Mouse (Mus musculus) thymus, postnatal 14 days (tissue): Measurements from ENCODE around the gene Mxi1.

Source experiments
- DNase-seq: peaks from one replicate; pipeline ENCODE4 v3.0.0; 2021

Mxi1 gene

GRCm38 (mm10) chr19:53303382-53303781 lies 6.9 kb upstream of the Mxi1 start:
- DNase-seq, result no peak

GRCm38 (mm10) chr19:53305621-53306020 lies 4.7 kb upstream of the Mxi1 start:
- no peak for DNase-seq

DNA sequence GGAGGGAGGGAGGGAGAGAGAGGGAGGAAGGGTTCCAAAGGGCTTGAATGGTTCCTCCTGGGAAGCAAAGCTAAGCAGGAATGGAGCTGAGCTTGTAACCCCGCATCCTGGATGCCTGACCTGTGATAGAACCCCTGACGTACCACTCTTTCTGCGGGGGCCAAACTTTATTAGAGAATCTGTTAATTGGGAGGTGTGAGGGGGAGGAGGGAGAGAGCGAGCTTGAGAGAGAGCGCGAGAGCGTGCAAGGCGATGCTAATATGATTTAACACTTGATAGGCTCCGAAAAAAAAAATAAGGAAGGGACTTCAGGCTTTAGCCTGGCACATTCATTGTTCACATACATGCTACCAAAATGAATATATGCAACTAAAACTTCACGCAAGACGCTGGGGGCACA lies 3.6 kb upstream of the Mxi1 start:
- no peak for DNase-seq

DNA sequence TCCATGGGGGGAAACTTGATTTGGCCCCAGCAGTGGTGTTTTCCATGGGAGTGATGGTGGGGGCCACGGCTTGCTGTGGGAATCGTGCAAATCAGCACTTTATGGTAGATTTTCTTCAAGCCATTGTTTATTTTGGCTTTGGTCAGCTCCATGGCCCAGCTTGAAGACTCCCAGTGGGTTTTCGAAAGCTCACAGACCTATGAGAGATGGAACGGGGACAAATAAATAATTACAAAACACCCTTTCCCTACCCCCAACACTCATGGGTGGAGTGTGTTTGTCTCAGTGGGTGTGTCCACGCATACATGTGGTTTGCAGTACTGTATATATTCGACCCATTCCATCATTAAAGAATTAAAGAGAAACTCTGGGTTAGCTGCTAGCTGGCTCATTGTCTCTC lies 3.1 kb upstream of the Mxi1 start:
- DNase-seq, result no peak

DNA sequence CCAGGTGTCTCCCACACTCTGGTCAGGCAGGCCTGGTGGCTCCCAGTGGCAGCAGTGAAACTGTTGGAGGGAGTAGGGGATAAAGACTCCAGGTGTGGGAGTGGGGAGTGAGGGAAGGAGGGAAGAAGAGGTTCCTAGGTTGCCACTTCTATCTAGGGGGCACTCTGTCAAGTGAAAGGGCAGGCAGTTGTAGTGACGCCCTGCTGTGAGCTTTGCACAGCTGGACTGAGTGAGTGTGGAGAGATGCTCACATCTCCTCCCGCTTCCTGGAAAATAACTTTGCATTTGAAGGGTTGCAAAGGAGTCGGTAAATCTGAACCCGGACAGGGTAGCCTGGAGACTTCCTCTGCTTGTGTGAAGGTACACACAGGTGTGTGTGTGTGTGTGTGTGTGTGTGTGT lies 687 bp upstream of the Mxi1 start:
- no peak for DNase-seq

- peak; percentile 60 for DNase-seq
These were observed 629 bp downstream of the Mxi1 start for GRCm38 (mm10) chr19:53310771-53311523.

DNA sequence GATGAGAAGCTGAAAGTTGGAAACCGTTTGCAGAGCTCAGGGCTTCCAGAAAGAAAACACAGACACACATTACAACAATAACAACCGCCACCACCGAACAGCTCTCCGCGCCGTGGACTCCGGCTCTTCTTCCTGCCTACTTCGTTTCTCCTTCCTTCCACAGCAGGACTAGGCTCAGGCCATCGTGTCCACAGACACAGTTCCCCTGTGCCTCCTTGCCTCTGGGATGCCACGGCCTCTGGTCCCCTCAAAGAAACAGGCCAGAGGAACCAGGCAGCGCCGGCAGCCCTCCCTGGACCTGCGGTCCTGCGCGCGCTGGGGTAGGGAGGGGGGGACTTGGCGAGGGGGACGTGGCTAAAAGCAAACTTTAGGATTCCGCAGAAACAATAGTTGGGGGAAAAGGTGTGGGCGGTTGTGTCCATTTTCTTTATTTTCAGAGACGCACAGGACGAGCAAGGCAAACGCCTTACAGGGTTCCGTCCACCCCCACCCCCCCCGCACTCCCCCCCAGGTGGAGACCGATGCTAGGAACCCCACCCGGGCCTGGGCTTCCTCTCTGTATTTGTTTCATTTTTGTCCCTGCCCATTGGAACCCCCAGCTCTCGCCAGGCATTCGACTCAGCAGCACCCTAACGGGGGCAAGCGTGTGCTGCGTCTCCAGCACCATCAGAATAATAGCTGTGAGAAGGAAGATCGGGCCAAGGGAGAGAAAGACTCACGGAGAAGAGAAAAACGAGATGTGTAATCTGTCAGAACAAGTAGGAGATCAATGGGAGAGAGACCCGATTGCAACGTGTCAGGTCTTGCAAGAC lies 1.4 kb downstream of the Mxi1 start:
- peak; percentile 45 for DNase-seq

- DNase-seq, result peak; percentile 54
These were observed 2.1 kb downstream of the Mxi1 start for GRCm38 (mm10) chr19:53312336-53312871.

DNA sequence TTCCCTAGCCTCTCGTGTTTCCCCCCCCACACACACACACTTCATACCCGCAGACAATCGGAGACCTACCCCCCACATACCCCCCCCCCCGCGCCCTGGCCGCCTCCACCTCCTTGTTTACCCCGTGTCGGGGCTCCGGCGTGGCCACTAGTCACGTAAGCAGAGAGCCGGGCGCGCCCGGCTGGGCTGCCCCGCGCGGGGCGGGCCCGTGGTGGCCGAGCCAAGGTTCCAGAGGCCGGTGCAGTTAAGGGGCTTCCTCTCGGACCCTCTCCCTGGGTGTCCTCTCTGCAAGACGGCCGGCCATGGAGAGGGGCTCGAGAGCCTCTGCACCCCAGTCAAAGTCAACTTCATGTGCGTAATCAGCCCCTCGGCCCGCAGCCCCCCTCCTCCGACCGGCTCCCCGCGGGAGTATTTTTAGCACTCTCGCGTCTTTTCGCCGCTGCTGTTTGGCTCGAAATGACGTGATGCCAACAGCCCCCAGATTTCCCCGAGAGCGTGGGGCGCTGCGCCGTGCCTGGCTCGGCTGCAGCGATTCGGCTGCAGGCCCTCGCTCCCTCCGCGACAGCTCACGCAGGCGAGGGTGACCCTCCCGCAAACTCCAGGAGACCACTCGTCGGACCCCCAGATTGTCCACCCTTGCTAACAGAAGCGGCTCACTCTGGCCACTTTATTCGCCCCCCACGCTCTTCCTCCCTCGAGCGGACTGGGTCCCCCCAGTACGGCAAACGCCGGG lies 2.8 kb downstream of the Mxi1 start:
- DNase-seq, result peak; percentile 74

DNA sequence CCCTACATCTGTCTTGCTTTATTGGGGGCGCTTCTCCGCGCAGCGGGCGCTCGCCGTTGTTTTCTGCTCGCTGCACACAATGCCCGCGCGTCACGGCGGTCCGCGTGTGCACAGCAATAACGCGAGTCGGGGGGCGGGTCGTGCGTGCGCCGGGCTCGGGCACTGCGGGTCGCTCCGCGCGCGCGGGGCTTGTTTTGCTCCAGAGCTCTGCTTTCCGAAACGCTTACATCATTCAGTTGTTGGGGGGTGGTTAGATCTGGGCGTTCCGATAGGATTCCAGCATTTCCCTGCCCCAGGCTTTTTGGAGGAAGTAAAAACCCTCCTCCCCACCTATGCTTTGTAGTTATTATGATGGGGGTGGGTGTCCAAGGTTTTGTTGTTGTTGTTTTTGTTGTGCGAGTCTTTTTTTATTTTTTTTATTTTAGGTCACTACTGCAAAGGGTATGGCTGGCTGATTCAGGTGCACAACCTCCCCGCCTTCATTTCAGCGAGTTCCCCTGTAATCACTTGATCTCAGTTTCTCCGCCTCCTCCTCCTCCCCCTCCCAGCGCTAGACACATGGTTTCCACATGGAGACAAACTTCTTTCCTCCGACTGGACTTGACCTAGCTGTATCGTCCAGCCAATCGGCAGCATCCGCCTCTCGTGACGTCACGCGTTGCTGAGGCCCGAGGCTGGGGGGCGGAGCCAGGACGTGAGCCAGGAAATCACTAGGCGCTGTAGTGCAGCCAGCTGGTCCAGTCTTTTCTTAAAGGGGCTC lies 3.5 kb downstream of the Mxi1 start:
- DNase-seq, result peak; percentile 97

- DNase-seq, result no peak
These were observed 4.4 kb downstream of the Mxi1 start for GRCm38 (mm10) chr19:53314530-53315208.

- DNase-seq, result no peak
These were observed 4.9 kb downstream of the Mxi1 start for GRCm38 (mm10) chr19:53315209-53315654.

- DNase-seq, result no peak
These were observed 5.8 kb downstream of the Mxi1 start for GRCm38 (mm10) chr19:53316105-53316504.

- DNase-seq, result no peak
These were observed 6.6 kb downstream of the Mxi1 start for GRCm38 (mm10) chr19:53316963-53317362.

- no peak for DNase-seq
These were observed 8.1 kb downstream of the Mxi1 start for GRCm38 (mm10) chr19:53318143-53319132.

GRCm38 (mm10) chr19:53320264-53321110 lies 10.2 kb downstream of the Mxi1 start:
- DNase-seq, result no peak

DNA sequence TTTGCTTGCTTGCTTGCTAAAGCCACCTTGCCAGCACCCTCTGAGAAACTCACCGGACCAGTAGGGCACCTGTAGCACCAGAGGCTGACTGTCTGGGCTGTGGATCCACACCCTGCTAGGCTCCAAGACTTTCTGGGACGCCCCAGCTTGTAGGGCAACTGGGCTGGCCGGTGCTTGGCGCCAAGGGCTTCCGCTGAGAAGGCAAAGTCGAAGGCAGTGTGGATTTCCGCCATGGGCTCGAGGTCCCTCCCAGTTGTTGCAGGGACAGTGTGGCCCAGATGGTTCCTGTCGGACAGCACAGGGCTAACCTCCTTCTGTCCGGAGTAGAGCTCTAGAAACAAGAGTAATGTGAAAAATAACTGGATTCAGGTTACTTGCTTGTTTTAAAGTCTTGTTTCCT lies 11.0 kb downstream of the Mxi1 start:
- no peak for DNase-seq

DNA sequence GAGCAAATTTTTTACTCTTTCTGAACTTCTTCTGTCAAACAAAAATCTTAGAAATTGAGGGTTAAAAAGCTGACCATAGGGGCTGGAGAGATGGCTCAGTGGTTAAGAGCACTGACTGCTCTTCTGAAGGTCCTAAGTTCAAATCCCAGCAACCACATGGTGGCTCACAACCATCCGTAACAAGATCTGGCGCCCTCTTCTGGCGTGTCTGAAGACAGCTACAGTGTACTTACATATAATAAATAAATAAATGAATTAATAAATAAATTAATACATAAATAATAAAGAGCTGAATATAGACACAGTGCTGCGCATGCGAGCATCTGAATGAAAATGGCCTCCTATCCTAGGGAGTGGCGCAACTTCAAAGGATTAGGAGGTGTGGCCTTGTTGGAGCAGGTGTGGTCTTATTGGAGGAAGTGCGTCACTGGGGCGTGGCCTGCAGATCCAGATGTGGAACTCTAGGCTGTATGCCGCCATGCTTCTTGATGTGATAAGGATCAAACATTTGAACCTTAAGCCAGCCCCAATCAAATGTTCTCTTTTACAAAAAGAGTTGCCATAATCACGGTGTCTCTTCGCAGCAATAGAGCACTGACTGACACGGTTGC lies 12.2 kb downstream of the Mxi1 start:
- DNase-seq, result no peak

GRCm38 (mm10) chr19:53324866-53325265 lies 14.5 kb downstream of the Mxi1 start:
- no peak for DNase-seq
